Mouse (Mus musculus) lung, embryonic 14.5 days (tissue): Measurements from ENCODE around the gene Enox1. TPM values are rescaled to one million over a fixed set of nuclear protein-coding genes. Genes with fewer than 3 reads are reported as not detected.

Source experiments
- ATAC-seq: fragments of 200-750 bp; cut with Nextera tagmentation; 2 replicates; pipeline ENCODE4 v1.8.0; 2017; ENCODE audit warnings: mild to moderate bottlenecking, moderate TSS enrichment, moderate library complexity; ENCODE audit not compliant: insufficient read depth
- DNase-seq: peaks from one replicate; pipeline ENCODE4 v3.0.0-alpha.2; 2015
- H3K27ac ChIP-seq: fragments of 300-500 bp; sonication (generic); 2 replicates; pipeline ENCODE4 v1.5.1; 2014; ENCODE audit warnings: low read depth, mild to moderate bottlenecking, moderate library complexity
- H3K27me3 ChIP-seq: fragments of 300-500 bp; sonication (generic); 2 replicates; pipeline ENCODE4 v1.6.1; 2014; ENCODE audit warnings: low read length, control low read depth; ENCODE audit not compliant: insufficient read depth
- H3K36me3 ChIP-seq: fragments of 300-500 bp; sonication (generic); 2 replicates; pipeline ENCODE4 v1.6.1; 2014; ENCODE audit warnings: control low read depth; ENCODE audit not compliant: insufficient read depth
- H3K4me1 ChIP-seq: fragments of 300-500 bp; sonication (generic); 2 replicates; pipeline ENCODE4 v1.6.1; 2014; ENCODE audit warnings: antibody characterized with exemption, control low read depth; ENCODE audit not compliant: insufficient read depth
- H3K4me2 ChIP-seq: fragments of 300-500 bp; sonication (generic); 2 replicates; pipeline ENCODE4 v1.6.1; 2014; ENCODE audit warnings: mild to moderate bottlenecking
- H3K4me3 ChIP-seq: fragments of 300-500 bp; sonication (generic); 2 replicates; pipeline ENCODE4 v1.5.1; 2014; ENCODE audit warnings: low read depth, low read length
- H3K9ac ChIP-seq: fragments of 300-500 bp; sonication (generic); 2 replicates; pipeline ENCODE4 v1.6.1; 2014
- H3K9me3 ChIP-seq: fragments of 300-500 bp; sonication (generic); 2 replicates; pipeline ENCODE4 v1.6.1; 2016; ENCODE audit warnings: low read depth, low read length, control low read depth
- CTCF ChIP-seq: IDR thresholded peaks from 2 replicates; pipeline ENCODE4 v1.5.1; 2016; ENCODE audit warnings: antibody characterized with exemption, low read depth
- whole genome bisulfite sequencing: fragments of 180-500 bp; shearing (Covaris S2); extraction: QIAGEN DNeasy Blood & Tissue Kit; methylation state at CpG from one replicate; pipeline ENCODE4 v1.1.7; 2014; 5-methylcytosine and 5-hydroxymethylcytosine counted together
- polyA plus RNA-seq: library from polyadenylated mRNA; unstranded; fragments of >200 nt; fragmentation: Nextera tagmentation; extraction: Ambion mirVana; gene quantifications from 2 replicates; pipeline ENCODE4 v1.2.1, GENCODE M21; 2014

Enox1 gene
- polyA plus RNA-seq, 1 experiment from 2014 or later = 2.8 TPM

GRCm38 (mm10) chr14:77563922-77564321 lies 407.4 kb downstream of the Enox1 start:
- no peaks in the 10 kb centered on the region for H3K9me3 ChIP-seq
- DNase-seq = no peak
- no peaks in the 10 kb centered on the region for H3K27me3 ChIP-seq
- no peak overlapping the region for H3K4me2 ChIP-seq
- no peaks in the 10 kb centered on the region for H3K4me1 ChIP-seq
- no peak for TF ChIP-seq CTCF
- no peak overlapping the region for H3K27ac ChIP-seq
- H3K4me3 ChIP-seq = no peak overlapping the region
- WGBS = 76% methylated on average over 5 of the region's 5 CpGs
- ATAC-seq = no peak
- H3K9ac ChIP-seq = no peak overlapping the region
- H3K36me3 ChIP-seq = no peaks in the 10 kb centered on the region

- H3K4me3 ChIP-seq = no peak overlapping the region
- no peak overlapping the region for H3K4me2 ChIP-seq
- TF ChIP-seq CTCF = no peak
- no peaks in the 10 kb centered on the region for H3K4me1 ChIP-seq
- no peaks in the 10 kb centered on the region for H3K36me3 ChIP-seq
- ATAC-seq (0 out of 2 replicates have a peak, but pooled peaks have one; percentile 47), DNase-seq (peak; percentile 67)
- no peak overlapping the region for H3K9ac ChIP-seq
- H3K9me3 ChIP-seq = no peaks in the 10 kb centered on the region
- no peak overlapping the region for H3K27ac ChIP-seq
- WGBS = 52% methylated on average over 2 of the region's 2 CpGs
- H3K27me3 ChIP-seq = no peaks in the 10 kb centered on the region
Observed at GRCm38 (mm10) chr14:77567120-77567519, 410.6 kb downstream of the Enox1 start.

GRCm38 (mm10) chr14:77574436-77574835 lies 417.9 kb downstream of the Enox1 start:
- no peaks in the 10 kb centered on the region for H3K4me1 ChIP-seq
- DNase-seq = peak; percentile 37
- H3K9me3 ChIP-seq = no peaks in the 10 kb centered on the region
- H3K4me3 ChIP-seq = no peak overlapping the region
- WGBS = 17% methylated on average over 3 of the region's 3 CpGs
- no peaks in the 10 kb centered on the region for H3K27me3 ChIP-seq
- no peak overlapping the region for H3K4me2 ChIP-seq
- ATAC-seq = no peak
- H3K9ac ChIP-seq = no peak overlapping the region
- no peak for TF ChIP-seq CTCF
- no peak overlapping the region for H3K27ac ChIP-seq
- H3K36me3 ChIP-seq = no peaks in the 10 kb centered on the region

- no peak overlapping the region for H3K27ac ChIP-seq
- no peak overlapping the region for H3K4me3 ChIP-seq
- H3K27me3 ChIP-seq = no peaks in the 10 kb centered on the region
- ATAC-seq (no peak), DNase-seq (no peak)
- no peak for TF ChIP-seq CTCF
- no peaks in the 10 kb centered on the region for H3K4me1 ChIP-seq
- no peaks in the 10 kb centered on the region for H3K9me3 ChIP-seq
- WGBS = 56% methylated on average over 5 of the region's 5 CpGs
- no peaks in the 10 kb centered on the region for H3K36me3 ChIP-seq
- H3K4me2 ChIP-seq = no peak overlapping the region
- H3K9ac ChIP-seq = no peak overlapping the region
Observed at GRCm38 (mm10) chr14:77576411-77576810, 419.8 kb downstream of the Enox1 start.

- ATAC-seq = no peak
- no peaks in the 10 kb centered on the region for H3K4me1 ChIP-seq
- no peak for TF ChIP-seq CTCF
- H3K27me3 ChIP-seq = no peaks in the 10 kb centered on the region
- no peaks in the 10 kb centered on the region for H3K36me3 ChIP-seq
- no peak overlapping the region for H3K4me2 ChIP-seq
- no peak overlapping the region for H3K9ac ChIP-seq
- DNase-seq = no peak
- no peak overlapping the region for H3K27ac ChIP-seq
- no peaks in the 10 kb centered on the region for H3K9me3 ChIP-seq
- H3K4me3 ChIP-seq = no peak overlapping the region
- 68% methylated on average over 18 of the region's 18 CpGs for WGBS
Observed at GRCm38 (mm10) chr14:77577481-77578251, 421.1 kb downstream of the Enox1 start.

GRCm38 (mm10) chr14:77578355-77578754 lies 421.8 kb downstream of the Enox1 start:
- Histone ChIP-seq H3K9ac (no peak overlapping the region), H3K27me3 (no peaks in the 10 kb centered on the region), H3K36me3 (no peaks in the 10 kb centered on the region), H3K4me3 (no peak overlapping the region), H3K27ac (no peak overlapping the region), H3K9me3 (no peaks in the 10 kb centered on the region), H3K4me1 (no peaks in the 10 kb centered on the region), H3K4me2 (no peak overlapping the region)
- no peak for DNase-seq
- WGBS = 40% methylated on average over 7 of the region's 7 CpGs
- no peak for TF ChIP-seq CTCF
- ATAC-seq = no peak

- no peaks in the 10 kb centered on the region for H3K4me1 ChIP-seq
- WGBS = 49% methylated on average over 14 of the region's 14 CpGs
- peak; percentile 25 for DNase-seq
- no peak overlapping the region for H3K9ac ChIP-seq
- H3K4me3 ChIP-seq = no peak overlapping the region
- H3K36me3 ChIP-seq = no peaks in the 10 kb centered on the region
- TF ChIP-seq CTCF = no peak
- no peak overlapping the region for H3K4me2 ChIP-seq
- peak; percentile 54; the same call in 1 of the 2 replicates for ATAC-seq
- no peaks in the 10 kb centered on the region for H3K27me3 ChIP-seq
- no peaks in the 10 kb centered on the region for H3K9me3 ChIP-seq
- H3K27ac ChIP-seq = no peak overlapping the region
Observed at GRCm38 (mm10) chr14:77580106-77580936, 423.8 kb downstream of the Enox1 start.
